Mouse (Mus musculus) midbrain, embryonic 14.5 days (tissue): ENCODE data around the gene Fam189b. TPM values are rescaled to one million over a fixed set of nuclear protein-coding genes. Genes with fewer than 3 reads are reported as not detected.

ENCODE experiments used
- ATAC-seq: fragments of 200-750 bp; cut with Nextera tagmentation; 2 replicates; pipeline ENCODE4 v1.8.0; 2017; ENCODE audit warnings: moderate number of reproducible peaks, moderate library complexity; ENCODE audit not compliant: low FRiP score, low TSS enrichment
- DNase-seq: peaks from one replicate; pipeline ENCODE4 v3.0.0-alpha.2; 2015
- H3K27ac ChIP-seq: fragments of 300-500 bp; sonication (generic); replicated peaks from 2 replicates; pipeline ENCODE4 v1.5.1; 2014; ENCODE audit warnings: mild to moderate bottlenecking, low read depth, low read length, moderate library complexity
- H3K27me3 ChIP-seq: fragments of 300-500 bp; sonication (generic); 2 replicates; pipeline ENCODE4 v1.6.1; 2014; ENCODE audit warnings: low read length, control low read depth, mixed read lengths; ENCODE audit not compliant: control insufficient read depth, insufficient read depth
- H3K36me3 ChIP-seq: fragments of 300-500 bp; sonication (generic); 2 replicates; pipeline ENCODE4 v1.6.1; 2014; ENCODE audit warnings: low read length, control low read depth; ENCODE audit not compliant: control insufficient read depth, insufficient read depth
- H3K4me1 ChIP-seq: fragments of 300-500 bp; sonication (generic); 2 replicates; pipeline ENCODE4 v1.6.1; 2014; ENCODE audit warnings: mild to moderate bottlenecking, antibody characterized with exemption, low read length, control low read depth; ENCODE audit not compliant: control insufficient read depth, insufficient read depth
- H3K4me2 ChIP-seq: fragments of 300-500 bp; sonication (generic); 2 replicates; pipeline ENCODE4 v1.6.1; 2014; ENCODE audit warnings: mild to moderate bottlenecking, low read length, moderate library complexity
- H3K4me3 ChIP-seq: fragments of 300-500 bp; sonication (generic); replicated peaks from 2 replicates; pipeline ENCODE4 v1.5.1; 2014; ENCODE audit warnings: low read depth, low read length
- H3K9ac ChIP-seq: fragments of 300-500 bp; sonication (generic); replicated peaks from 2 replicates; pipeline ENCODE4 v1.6.1; 2014; ENCODE audit warnings: mild to moderate bottlenecking, low read length, moderate library complexity
- H3K9me3 ChIP-seq: fragments of 300-500 bp; sonication (generic); 2 replicates; pipeline ENCODE4 v1.6.1; 2016; ENCODE audit warnings: low read length, control low read depth, mixed read lengths; ENCODE audit not compliant: control insufficient read depth
- WGBS: fragments of 180-500 bp; shearing (Covaris S2); extraction: QIAGEN DNeasy Blood & Tissue Kit; methylation state at CpG from one replicate; pipeline ENCODE4 v1.1.7; 2014; 5-methylcytosine and 5-hydroxymethylcytosine counted together
- polyA plus RNA-seq: library from polyadenylated mRNA; unstranded; fragments of >200 nt; fragmentation: Nextera tagmentation; extraction: Ambion mirVana; gene quantifications from 2 replicates; pipeline ENCODE4 v1.2.1, GENCODE M21; 2014

Gene Fam189b
- polyA plus RNA-seq, 1 experiment from 2014 or later, result 25.3 TPM

DNA sequence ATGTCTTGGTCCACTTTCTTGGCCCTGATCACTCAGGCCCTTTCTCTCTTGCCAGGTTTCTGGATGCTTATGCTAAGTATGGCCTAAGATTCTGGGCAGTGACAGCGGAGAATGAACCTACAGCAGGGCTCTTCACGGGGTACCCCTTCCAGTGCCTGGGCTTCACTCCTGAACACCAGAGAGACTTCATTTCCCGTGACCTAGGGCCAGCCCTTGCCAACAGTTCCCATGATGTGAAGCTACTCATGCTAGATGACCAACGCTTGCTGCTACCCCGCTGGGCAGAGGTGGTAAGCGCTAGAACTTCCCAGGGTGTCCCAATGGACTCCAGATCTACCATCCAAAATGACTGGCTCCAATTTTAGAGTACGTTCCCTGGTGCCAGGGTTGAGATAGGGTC lies 23.1 kb downstream of the Fam189b start:
- 92% methylated on average over 7 of the region's 7 CpGs for WGBS
- no peak for DNase-seq
- Histone ChIP-seq H3K4me2 (no peak overlapping the region), H3K4me1 (no peaks in the 10 kb centered on the region), H3K9ac (no peak overlapping the region), H3K9me3 (no peaks in the 10 kb centered on the region), H3K4me3 (no peak overlapping the region), H3K36me3 (peaks cover 60% of the 10 kb centered on the region), H3K27me3 (no peaks in the 10 kb centered on the region), H3K27ac (no peak overlapping the region)
- ATAC-seq, result no peak

GRCm38 (mm10) chr3:89206695-89207094 lies 23.8 kb downstream of the Fam189b start:
- Histone ChIP-seq H3K4me1 (no peaks in the 10 kb centered on the region), H3K4me2 (no peak overlapping the region), H3K36me3 (peaks cover 60% of the 10 kb centered on the region), H3K27me3 (no peaks in the 10 kb centered on the region), H3K27ac (no peak overlapping the region), H3K4me3 (no peak overlapping the region), H3K9me3 (no peaks in the 10 kb centered on the region), H3K9ac (no peak overlapping the region)
- DNase-seq (no peak), ATAC-seq (no peak)
- 91% methylated on average over 2 of the region's 2 CpGs for WGBS

- ATAC-seq, result no peak
- no peak overlapping the region for H3K9ac ChIP-seq
- DNase-seq, result no peak
- H3K36me3 ChIP-seq, result peaks cover 60% of the 10 kb centered on the region
- 89% methylated on average over 13 of the region's 13 CpGs for WGBS
- no peak overlapping the region for H3K4me3 ChIP-seq
- no peaks in the 10 kb centered on the region for H3K27me3 ChIP-seq
- H3K9me3 ChIP-seq, result no peaks in the 10 kb centered on the region
- H3K4me2 ChIP-seq, result no peak overlapping the region
- H3K4me1 ChIP-seq, result peaks cover 8% of the 10 kb centered on the region; the same call in 1 of the 2 replicates
- H3K27ac ChIP-seq, result no peak overlapping the region
These were observed 25.2 kb downstream of the Fam189b start for GRCm38 (mm10) chr3:89208075-89208657.

DNA sequence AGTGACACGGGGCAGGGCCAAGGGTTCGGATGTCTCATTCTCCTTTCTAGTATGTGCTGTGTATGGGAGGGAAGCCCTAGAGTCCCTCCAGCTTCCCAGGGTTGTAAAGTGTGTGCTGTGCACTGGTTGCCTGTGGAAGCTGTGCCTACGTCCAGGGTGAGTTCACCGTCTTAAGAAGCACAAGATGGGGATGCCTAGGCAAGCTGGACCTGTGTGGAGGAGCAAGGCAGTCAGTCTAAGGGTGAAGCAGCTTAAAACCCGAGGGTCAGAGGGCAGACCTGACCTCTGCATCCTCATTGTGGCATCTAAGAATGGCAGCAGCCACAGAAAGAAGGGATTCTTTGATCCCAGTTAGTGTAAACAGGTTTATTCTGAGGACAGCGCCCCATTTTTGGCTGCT lies 25.8 kb downstream of the Fam189b start:
- whole genome bisulfite sequencing, result 89% methylated on average over 6 of the region's 6 CpGs
- Histone ChIP-seq H3K9me3 (no peaks in the 10 kb centered on the region), H3K27ac (no peak overlapping the region), H3K9ac (no peak overlapping the region), H3K36me3 (peaks cover 60% of the 10 kb centered on the region), H3K27me3 (no peaks in the 10 kb centered on the region), H3K4me2 (no peak overlapping the region), H3K4me1 (peaks cover 10% of the 10 kb centered on the region; the same call in 1 of the 2 replicates), H3K4me3 (no peak overlapping the region)
- no peak for ATAC-seq
- no peak for DNase-seq

GRCm38 (mm10) chr3:89209731-89210130 lies 26.8 kb downstream of the Fam189b start:
- H3K9ac ChIP-seq, result no peak overlapping the region
- H3K4me2 ChIP-seq, result no peak overlapping the region
- H3K4me3 ChIP-seq, result no peak overlapping the region
- 91% methylated on average over 7 of the region's 7 CpGs for WGBS
- ATAC-seq, result no peak
- peaks cover 14% of the 10 kb centered on the region for H3K4me1 ChIP-seq
- no peaks in the 10 kb centered on the region for H3K9me3 ChIP-seq
- no peak for DNase-seq
- H3K27me3 ChIP-seq, result no peaks in the 10 kb centered on the region
- peaks cover 54% of the 10 kb centered on the region for H3K36me3 ChIP-seq
- H3K27ac ChIP-seq, result no peak overlapping the region

DNA sequence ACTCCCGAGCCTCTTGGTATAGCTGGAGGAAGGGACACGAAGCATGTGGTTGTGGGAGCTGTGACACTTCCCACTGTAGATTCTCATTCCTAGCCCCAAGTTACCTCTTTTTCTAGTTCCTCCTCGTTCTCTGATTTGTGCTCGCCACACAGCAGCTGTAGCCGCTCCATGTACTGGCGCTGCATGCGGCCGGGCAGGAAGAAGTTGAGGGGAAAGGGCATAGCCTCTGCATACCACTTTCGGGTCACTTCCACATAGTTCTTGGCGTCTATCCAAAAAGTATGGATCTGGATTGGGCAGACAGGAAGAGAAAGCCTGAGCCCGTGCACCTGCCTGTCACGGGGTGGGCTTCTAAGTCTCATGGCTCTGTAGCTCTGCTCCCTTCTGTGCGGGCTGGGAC lies 27.2 kb downstream of the Fam189b start:
- WGBS, result 90% methylated on average over 13 of the region's 13 CpGs
- Histone ChIP-seq H3K9me3 (no peaks in the 10 kb centered on the region), H3K36me3 (peaks cover 54% of the 10 kb centered on the region), H3K27me3 (no peaks in the 10 kb centered on the region), H3K4me3 (no peak overlapping the region), H3K4me1 (peaks cover 18% of the 10 kb centered on the region), H3K27ac (no peak overlapping the region), H3K9ac (no peak overlapping the region), H3K4me2 (no peak overlapping the region)
- no peak for ATAC-seq
- no peak for DNase-seq

- no peak overlapping the region for H3K9ac ChIP-seq
- 84% methylated on average over 7 of the region's 7 CpGs for WGBS
- no peak for ATAC-seq
- no peak overlapping the region for H3K4me2 ChIP-seq
- H3K4me1 ChIP-seq, result peaks cover 24% of the 10 kb centered on the region
- no peak overlapping the region for H3K27ac ChIP-seq
- no peaks in the 10 kb centered on the region for H3K9me3 ChIP-seq
- H3K27me3 ChIP-seq, result no peaks in the 10 kb centered on the region
- no peak overlapping the region for H3K4me3 ChIP-seq
- peaks cover 50% of the 10 kb centered on the region for H3K36me3 ChIP-seq
- DNase-seq, result no peak
These were observed 27.8 kb downstream of the Fam189b start for GRCm38 (mm10) chr3:89210731-89211130.

DNA sequence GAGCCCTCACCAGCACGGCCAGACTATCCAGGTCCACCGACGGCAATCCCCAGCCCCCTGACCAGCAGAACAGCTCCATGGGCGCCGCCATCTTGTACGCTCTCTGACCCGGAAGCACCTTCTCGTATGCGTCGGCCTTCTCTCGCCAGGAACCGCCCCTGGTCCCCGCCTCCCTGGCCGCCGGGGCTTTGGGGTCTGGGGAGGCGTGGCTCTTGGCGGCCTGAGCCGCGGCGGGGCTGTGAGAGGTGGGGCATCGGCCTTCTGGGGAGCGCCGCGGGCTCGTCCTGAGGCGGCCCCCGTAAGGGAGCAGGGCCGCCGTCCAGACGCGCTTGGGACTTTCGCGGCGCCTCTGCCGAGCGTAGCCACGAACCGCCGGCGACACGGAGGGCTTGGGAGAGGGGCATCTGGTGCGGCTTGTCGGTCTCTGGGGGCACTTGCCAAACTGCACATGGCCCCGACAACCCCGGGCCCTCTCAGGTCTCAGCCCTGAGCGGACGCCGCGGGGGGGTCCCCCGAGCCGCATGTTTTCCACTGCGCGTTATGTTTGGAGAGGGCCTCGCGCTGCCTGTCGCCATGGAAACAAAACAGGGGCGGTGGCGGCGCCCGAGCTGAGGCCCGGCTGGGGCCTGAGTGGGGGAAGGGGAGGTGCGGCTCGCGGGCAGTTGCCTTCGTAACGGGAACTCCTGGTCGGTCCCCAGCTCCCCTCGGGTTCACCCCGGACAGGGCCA lies 31.0 kb downstream of the Fam189b start:
- H3K4me1 ChIP-seq, result peaks cover 30% of the 10 kb centered on the region
- peak; percentile 88 for ATAC-seq

More for the DNA sequence above, 31.0 kb downstream of the Fam189b start:
- under 1% methylated on average over 69 of the region's 69 CpGs for WGBS
- peak; percentile 97 for DNase-seq
- peak overlapping the region; percentile 73 for H3K9ac ChIP-seq
- peak overlapping the region; percentile 70 for H3K4me3 ChIP-seq
- no peaks in the 10 kb centered on the region for H3K27me3 ChIP-seq
- peak overlapping the region; percentile 83 for H3K4me2 ChIP-seq
- H3K27ac ChIP-seq, result peak overlapping the region; percentile 98
- H3K9me3 ChIP-seq, result no peaks in the 10 kb centered on the region
- H3K36me3 ChIP-seq, result peaks cover 23% of the 10 kb centered on the region
